Mouse (Mus musculus): ENCODE measurements around the gene Timm29. TPM values are rescaled to one million over a fixed set of nuclear protein-coding genes. Genes with fewer than 3 reads are reported as not detected.

Timm29 gene
- total and polyA plus RNA-seq, 2 experiments from 2014 or later, result 61.8 to 74.6 TPM

- no peaks in the 10 kb centered on the region for H3K9me3 ChIP-seq (ENCODE audit: low read length)
- 2% methylated on average over 10 of the region's 10 CpGs for WGBS
- H3K4me2 ChIP-seq (ENCODE audit: low read depth, low read length, poor library complexity, severe bottlenecking), result peak overlapping the region; percentile 70
- peaks cover 11% of the 10 kb centered on the region for H3K4me1 ChIP-seq (ENCODE audit: insufficient read depth, low read length)
- ATAC-seq (ENCODE audit: low FRiP score) (no peak), DNase-seq (ENCODE audit: low spot score) (peak; percentile 26)
- no peak for TF ChIP-seq CTCF (IDR thresholded peaks at IDR 0.05)
- H3K36me3 ChIP-seq (ENCODE audit: insufficient read depth, low read length), result no peaks in the 10 kb centered on the region
- H3K9ac ChIP-seq (replicated peaks; ENCODE audit: low read length, poor library complexity, severe bottlenecking), result peak overlapping the region; percentile 87
- H3K27ac ChIP-seq (ENCODE audit: low read depth, low read length), result peak overlapping the region; percentile 96
- no peaks in the 10 kb centered on the region for H3K27me3 ChIP-seq (ENCODE audit: insufficient read depth, low read length)
- peak overlapping the region; percentile 68 for H3K4me3 ChIP-seq (ENCODE audit: low read depth, low read length)
Measured at GRCm38 (mm10) chr9:21617066-21617465, 24.5 kb downstream of the Timm29 start.

- 86% methylated on average over 4 of the region's 4 CpGs for WGBS
- no peak overlapping the region for H3K4me2 ChIP-seq (ENCODE audit: low read depth, low read length, poor library complexity, severe bottlenecking)
- no peak overlapping the region for H3K9ac ChIP-seq (replicated peaks; ENCODE audit: low read length, poor library complexity, severe bottlenecking)
Measured at GRCm38 (mm10) chr9:21620229-21620628, 27.7 kb downstream of the Timm29 start.

GRCm38 (mm10) chr9:21622676-21623075 is 30.2 kb downstream of the Timm29 start:
- TF ChIP-seq CTCF (IDR thresholded peaks at IDR 0.05), result no peak

More at GRCm38 (mm10) chr9:21620229-21620628, 27.7 kb downstream of the Timm29 start:
- DNase-seq (ENCODE audit: low spot score) (no peak), ATAC-seq (ENCODE audit: low FRiP score) (no peak)
- TF ChIP-seq CTCF (IDR thresholded peaks at IDR 0.05), result no peak
- Histone ChIP-seq H3K27me3 (ENCODE audit: insufficient read depth, low read length) (no peaks in the 10 kb centered on the region), H3K9me3 (ENCODE audit: low read length) (no peaks in the 10 kb centered on the region), H3K36me3 (ENCODE audit: insufficient read depth, low read length) (no peaks in the 10 kb centered on the region), H3K4me1 (ENCODE audit: insufficient read depth, low read length) (peaks cover 9% of the 10 kb centered on the region), H3K4me3 (ENCODE audit: low read depth, low read length) (no peak overlapping the region), H3K27ac (ENCODE audit: low read depth, low read length) (no peak overlapping the region)

GRCm38 (mm10) chr9:21625342-21626339 is 33.1 kb downstream of the Timm29 start:
- Histone ChIP-seq H3K27me3 (ENCODE audit: insufficient read depth, low read length) (no peaks in the 10 kb centered on the region), H3K4me2 (ENCODE audit: low read depth, low read length, poor library complexity, severe bottlenecking) (no peak overlapping the region), H3K36me3 (ENCODE audit: insufficient read depth, low read length) (no peaks in the 10 kb centered on the region), H3K9ac (replicated peaks; ENCODE audit: low read length, poor library complexity, severe bottlenecking) (no peak overlapping the region), H3K4me3 (ENCODE audit: low read depth, low read length) (no peak overlapping the region), H3K9me3 (ENCODE audit: low read length) (no peaks in the 10 kb centered on the region), H3K27ac (ENCODE audit: low read depth, low read length) (no peak overlapping the region), H3K4me1 (ENCODE audit: insufficient read depth, low read length) (no peaks in the 10 kb centered on the region)
- WGBS, result 84% methylated on average over 10 of the region's 10 CpGs
- no peak for ATAC-seq (ENCODE audit: low FRiP score)
- no peak for TF ChIP-seq CTCF (IDR thresholded peaks at IDR 0.05)
- no peak for DNase-seq (ENCODE audit: low spot score)

More at GRCm38 (mm10) chr9:21622676-21623075, 30.2 kb downstream of the Timm29 start:
- H3K27ac ChIP-seq (ENCODE audit: low read depth, low read length), result no peak overlapping the region
- no peak overlapping the region for H3K4me3 ChIP-seq (ENCODE audit: low read depth, low read length)
- DNase-seq (ENCODE audit: low spot score) (no peak), ATAC-seq (ENCODE audit: low FRiP score) (no peak)
- H3K9me3 ChIP-seq (ENCODE audit: low read length), result no peaks in the 10 kb centered on the region
- no peaks in the 10 kb centered on the region for H3K27me3 ChIP-seq (ENCODE audit: insufficient read depth, low read length)
- no peaks in the 10 kb centered on the region for H3K36me3 ChIP-seq (ENCODE audit: insufficient read depth, low read length)
- peaks cover 9% of the 10 kb centered on the region for H3K4me1 ChIP-seq (ENCODE audit: insufficient read depth, low read length)
- no peak overlapping the region for H3K9ac ChIP-seq (replicated peaks; ENCODE audit: low read length, poor library complexity, severe bottlenecking)
- H3K4me2 ChIP-seq (ENCODE audit: low read depth, low read length, poor library complexity, severe bottlenecking), result no peak overlapping the region
- WGBS, result 100% methylated on average over 1 of the region's 1 CpGs

GRCm38 (mm10) chr9:21626571-21626970 is 34.0 kb downstream of the Timm29 start:
- ATAC-seq (ENCODE audit: low FRiP score), result no peak
- Histone ChIP-seq H3K36me3 (ENCODE audit: insufficient read depth, low read length) (no peaks in the 10 kb centered on the region), H3K27me3 (ENCODE audit: insufficient read depth, low read length) (no peaks in the 10 kb centered on the region), H3K9me3 (ENCODE audit: low read length) (no peaks in the 10 kb centered on the region), H3K9ac (replicated peaks; ENCODE audit: low read length, poor library complexity, severe bottlenecking) (no peak overlapping the region), H3K4me3 (ENCODE audit: low read depth, low read length) (no peak overlapping the region), H3K4me1 (ENCODE audit: insufficient read depth, low read length) (no peaks in the 10 kb centered on the region), H3K4me2 (ENCODE audit: low read depth, low read length, poor library complexity, severe bottlenecking) (no peak overlapping the region), H3K27ac (ENCODE audit: low read depth, low read length) (no peak overlapping the region)
- no peak for DNase-seq (ENCODE audit: low spot score)
- TF ChIP-seq CTCF (IDR thresholded peaks at IDR 0.05), result peak; percentile 57
